Mouse (Mus musculus): Measurements from ENCODE around the gene Irs2.

Irs2 gene

GRCm38 (mm10) chr8:10989946-10990345 is 18.3 kb downstream of the Irs2 start:
- no peak for DNase-seq (ENCODE audit: extremely low spot score, low read depth, low spot score)

GRCm38 (mm10) chr8:10986638-10987037 is 21.6 kb downstream of the Irs2 start:
- DNase-seq (ENCODE audit: extremely low spot score, low read depth, low spot score), result no peak

- no peak for DNase-seq (ENCODE audit: extremely low spot score, low read depth, low spot score)
These were observed 23.2 kb downstream of the Irs2 start for GRCm38 (mm10) chr8:10985064-10985463.

GRCm38 (mm10) chr8:10980876-10981275 is 27.4 kb downstream of the Irs2 start:
- no peak for DNase-seq (ENCODE audit: extremely low spot score, low read depth, low spot score)

- no peak for DNase-seq (ENCODE audit: extremely low spot score, low read depth, low spot score)
These were observed 28.3 kb downstream of the Irs2 start for GRCm38 (mm10) chr8:10979916-10980315.

GRCm38 (mm10) chr8:10979196-10979794 is 29.0 kb downstream of the Irs2 start:
- DNase-seq (ENCODE audit: extremely low spot score, low read depth, low spot score), result no peak

- DNase-seq (ENCODE audit: extremely low spot score, low read depth, low spot score), result no peak
These were observed 29.9 kb downstream of the Irs2 start for GRCm38 (mm10) chr8:10978377-10978776.

- DNase-seq (ENCODE audit: extremely low spot score, low read depth, low spot score), result no peak
These were observed 30.4 kb downstream of the Irs2 start for GRCm38 (mm10) chr8:10977742-10978376.

- DNase-seq (ENCODE audit: extremely low spot score, low read depth, low spot score), result no peak
These were observed 33.6 kb downstream of the Irs2 start for GRCm38 (mm10) chr8:10974659-10975058.

- no peak for DNase-seq (ENCODE audit: extremely low spot score, low read depth, low spot score)
These were observed 34.1 kb downstream of the Irs2 start for GRCm38 (mm10) chr8:10974126-10974525.

GRCm38 (mm10) chr8:10972851-10973452 is 35.3 kb downstream of the Irs2 start:
- no peak for DNase-seq (ENCODE audit: extremely low spot score, low read depth, low spot score)

GRCm38 (mm10) chr8:10971984-10972383 is 36.3 kb downstream of the Irs2 start:
- DNase-seq (ENCODE audit: extremely low spot score, low read depth, low spot score), result no peak

- DNase-seq (ENCODE audit: extremely low spot score, low read depth, low spot score), result no peak
These were observed 36.7 kb downstream of the Irs2 start for GRCm38 (mm10) chr8:10971509-10971908.

GRCm38 (mm10) chr8:10970496-10971456 is 37.5 kb downstream of the Irs2 start:
- no peak for DNase-seq (ENCODE audit: extremely low spot score, low read depth, low spot score)

- DNase-seq (ENCODE audit: extremely low spot score, low read depth, low spot score), result no peak
These were observed 39.6 kb downstream of the Irs2 start for GRCm38 (mm10) chr8:10968687-10969086.

GRCm38 (mm10) chr8:10965401-10966117 is 42.7 kb downstream of the Irs2 start:
- DNase-seq (ENCODE audit: extremely low spot score, low read depth, low spot score), result no peak

- no peak for DNase-seq (ENCODE audit: extremely low spot score, low read depth, low spot score)
These were observed 43.7 kb downstream of the Irs2 start for GRCm38 (mm10) chr8:10964511-10965099.

GRCm38 (mm10) chr8:10961989-10962388 is 46.3 kb downstream of the Irs2 start:
- peak; percentile 81 for DNase-seq (ENCODE audit: extremely low spot score, low read depth, low spot score)

- DNase-seq (ENCODE audit: extremely low spot score, low read depth, low spot score), result no peak
These were observed 47.9 kb downstream of the Irs2 start for GRCm38 (mm10) chr8:10960277-10960819.
